Mouse (Mus musculus): ENCODE data around the gene Guca1a. TPM values are rescaled to one million over a fixed set of nuclear protein-coding genes. Genes with fewer than 3 reads are reported as not detected.

Gene Guca1a
- polyA plus RNA-seq, 1 experiment from 2014 or later = 1.1 TPM

DNA sequence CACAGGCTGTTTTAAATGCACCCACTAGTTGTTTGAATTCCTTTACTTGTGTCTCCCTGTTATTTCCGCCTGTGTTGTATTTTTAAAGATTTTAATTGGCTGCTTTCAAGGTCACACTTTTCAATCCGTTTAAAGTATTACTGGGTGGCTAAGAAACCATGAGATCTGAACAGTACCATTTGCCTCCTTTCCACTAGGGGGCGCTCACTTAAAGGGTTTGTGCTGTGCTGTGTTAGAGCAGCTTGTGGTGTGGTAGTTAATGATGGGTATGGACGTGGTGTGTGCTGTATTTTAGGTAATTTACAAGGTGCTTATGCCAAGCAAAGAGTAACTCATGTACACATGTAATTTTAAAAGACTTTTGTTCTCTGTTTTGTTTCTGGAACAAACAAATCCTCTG, 28.9 kb downstream of the Guca1a start:
- ATAC-seq (ENCODE audit: low FRiP score, low read depth) = no peak
- H3K4me1 ChIP-seq = peaks cover 6% of the 10 kb centered on the region; the same call in 1 of the 2 replicates
- no peaks in the 10 kb centered on the region for H3K9me3 ChIP-seq
- no peaks in the 10 kb centered on the region for H3K27me3 ChIP-seq (replicated peaks)
- peaks cover 43% of the 10 kb centered on the region for H3K36me3 ChIP-seq
- H3K4me3 ChIP-seq = no peak overlapping the region
- H3K9ac ChIP-seq = no peak overlapping the region
- no peak overlapping the region for H3K27ac ChIP-seq
- no peak overlapping the region for H3K4me2 ChIP-seq (replicated peaks)
- 19% methylated on average over 4 of the region's 4 CpGs for WGBS

DNA sequence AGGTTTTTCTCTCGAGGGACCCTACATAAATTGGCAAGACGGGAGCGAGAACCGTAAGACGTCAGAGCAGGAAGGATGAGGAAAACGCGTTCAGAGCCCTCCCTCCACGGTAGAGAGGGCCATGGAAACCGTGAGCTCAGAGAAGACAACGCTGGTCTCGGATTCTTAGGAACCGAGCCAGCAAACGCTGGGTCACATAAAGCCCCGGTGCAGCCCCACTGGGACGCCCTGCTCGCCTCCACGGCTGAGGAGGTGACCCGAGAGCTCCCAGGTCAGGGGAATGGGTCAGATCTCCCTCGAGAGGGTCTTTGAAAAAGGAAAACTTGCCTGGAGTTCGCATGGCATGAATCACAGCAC, 31.3 kb downstream of the Guca1a start:
- WGBS = 2% methylated on average over 20 of the region's 20 CpGs
- no peak overlapping the region for H3K27ac ChIP-seq
- peak; percentile 52 for ATAC-seq (ENCODE audit: low FRiP score, low read depth)
- H3K4me1 ChIP-seq = peaks cover 6% of the 10 kb centered on the region; the same call in 1 of the 2 replicates
- H3K4me3 ChIP-seq = peak overlapping the region; percentile 71
- 0 out of 2 replicates have a peak, but pooled peaks cover 7% of the 10 kb centered on the region for H3K27me3 ChIP-seq (replicated peaks)
- peak overlapping the region; percentile 84 for H3K4me2 ChIP-seq (replicated peaks)
- no peaks in the 10 kb centered on the region for H3K9me3 ChIP-seq
- peaks cover 20% of the 10 kb centered on the region for H3K36me3 ChIP-seq
- H3K9ac ChIP-seq = peak overlapping the region; percentile 67

DNA sequence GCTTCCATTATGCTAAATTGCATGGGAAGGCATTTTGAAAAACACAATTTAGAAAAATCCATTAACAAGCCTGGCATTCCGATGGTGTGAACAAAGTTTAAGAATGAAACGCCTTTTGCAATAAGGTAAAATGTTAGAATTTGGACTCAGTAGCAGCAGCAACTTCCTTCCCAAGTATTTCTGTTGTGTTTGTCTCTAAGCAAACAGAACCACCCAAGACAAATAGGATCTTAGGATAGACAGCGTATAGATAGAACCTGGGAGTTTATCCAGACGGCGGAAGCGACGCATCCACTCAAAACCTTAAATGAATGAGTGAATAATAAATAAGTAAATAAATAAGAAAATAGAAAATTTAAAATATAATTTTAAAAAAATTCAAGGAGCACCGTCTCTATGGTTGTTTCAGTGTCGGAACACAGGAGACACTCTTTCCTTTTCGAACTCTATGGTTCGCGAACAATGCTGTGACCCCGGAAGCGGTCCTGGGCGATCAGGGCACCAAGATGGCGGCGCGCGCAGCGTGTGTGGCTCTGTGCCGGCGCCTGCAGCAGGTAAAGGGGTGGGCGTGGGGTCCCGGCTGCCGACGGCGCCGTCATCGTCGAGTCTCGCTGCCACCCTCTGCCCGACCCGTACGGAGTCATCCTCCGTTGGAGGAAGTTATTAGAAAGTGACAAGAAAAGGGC, 31.8 kb downstream of the Guca1a start, which contains the start of gene Mrps10:
Gene Mrps10 (plus strand): TSS at position 487 of the 686 bp plus-strand sequence.
- ATAC-seq (ENCODE audit: low FRiP score, low read depth) = peak; percentile 92
- Histone ChIP-seq H3K4me1 (peaks cover 6% of the 10 kb centered on the region; the same call in 1 of the 2 replicates), H3K9me3 (no peaks in the 10 kb centered on the region), H3K4me3 (peak within 1 kb of the TSS; percentile 71), H3K27me3 (replicated peaks) (0 out of 2 replicates have a peak, but pooled peaks cover 7% of the 10 kb centered on the region), H3K9ac (peak within 1 kb of the TSS; percentile 67), H3K4me2 (replicated peaks) (peak within 1 kb of the TSS; percentile 84), H3K36me3 (peaks cover 15% of the 10 kb centered on the region), H3K27ac (no peak within 1 kb of the TSS)
- 5% methylated on average over 35 of the region's 35 CpGs for WGBS

DNA sequence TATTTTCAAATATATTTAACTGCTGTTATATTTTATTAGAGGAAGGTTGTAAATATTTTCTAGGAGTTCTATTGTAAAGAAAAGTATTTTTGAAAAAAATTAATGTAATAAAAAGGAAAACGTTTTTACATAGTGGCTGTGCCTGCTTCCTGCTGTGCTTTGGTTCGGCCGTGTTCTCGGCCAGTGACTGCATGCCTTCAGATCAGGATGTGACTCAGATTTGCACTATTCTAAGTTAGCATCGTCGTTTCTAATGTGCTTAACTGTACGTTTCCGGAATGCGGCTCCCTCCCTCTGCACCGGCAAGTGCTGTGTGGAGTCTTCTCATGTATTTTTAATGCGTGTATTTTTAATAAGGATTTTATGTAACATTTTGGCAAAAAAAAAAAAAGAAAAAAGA, 39.0 kb downstream of the Guca1a start:
- Histone ChIP-seq H3K36me3 (peaks cover 27% of the 10 kb centered on the region), H3K9me3 (no peaks in the 10 kb centered on the region), H3K9ac (no peak overlapping the region), H3K4me1 (no peaks in the 10 kb centered on the region), H3K27me3 (replicated peaks) (0 out of 2 replicates have a peak, but pooled peaks cover 6% of the 10 kb centered on the region), H3K4me2 (replicated peaks) (no peak overlapping the region), H3K27ac (no peak overlapping the region), H3K4me3 (no peak overlapping the region)
- 85% methylated on average over 11 of the region's 11 CpGs for WGBS
- ATAC-seq (ENCODE audit: low FRiP score, low read depth) = no peak

DNA sequence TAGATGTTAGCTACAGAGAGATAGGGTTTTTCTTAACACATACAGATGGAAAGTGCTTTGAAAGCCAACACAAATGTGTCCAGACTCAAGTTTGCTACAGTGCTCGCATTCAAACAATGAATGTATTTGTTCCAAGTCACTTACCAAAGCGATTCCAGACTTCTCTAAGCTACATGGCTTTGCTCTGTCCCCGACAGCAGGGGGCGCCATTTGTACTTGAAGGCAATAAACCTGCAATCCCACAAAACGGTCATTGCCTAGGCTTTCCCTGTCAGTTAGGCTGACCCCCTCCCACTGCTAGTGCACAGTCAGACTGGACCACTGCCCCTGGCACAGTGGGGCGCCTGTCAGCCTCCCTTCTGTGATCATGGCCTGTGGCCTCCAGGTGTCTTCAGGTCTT, 40.4 kb downstream of the Guca1a start:
- Histone ChIP-seq H3K9ac (no peak overlapping the region), H3K27ac (no peak overlapping the region), H3K36me3 (peaks cover 39% of the 10 kb centered on the region), H3K9me3 (no peaks in the 10 kb centered on the region), H3K27me3 (replicated peaks) (no peaks in the 10 kb centered on the region), H3K4me3 (no peak overlapping the region), H3K4me1 (no peaks in the 10 kb centered on the region), H3K4me2 (replicated peaks) (no peak overlapping the region)
- ATAC-seq (ENCODE audit: low FRiP score, low read depth) = no peak
- WGBS = 32% methylated on average over 6 of the region's 6 CpGs

DNA sequence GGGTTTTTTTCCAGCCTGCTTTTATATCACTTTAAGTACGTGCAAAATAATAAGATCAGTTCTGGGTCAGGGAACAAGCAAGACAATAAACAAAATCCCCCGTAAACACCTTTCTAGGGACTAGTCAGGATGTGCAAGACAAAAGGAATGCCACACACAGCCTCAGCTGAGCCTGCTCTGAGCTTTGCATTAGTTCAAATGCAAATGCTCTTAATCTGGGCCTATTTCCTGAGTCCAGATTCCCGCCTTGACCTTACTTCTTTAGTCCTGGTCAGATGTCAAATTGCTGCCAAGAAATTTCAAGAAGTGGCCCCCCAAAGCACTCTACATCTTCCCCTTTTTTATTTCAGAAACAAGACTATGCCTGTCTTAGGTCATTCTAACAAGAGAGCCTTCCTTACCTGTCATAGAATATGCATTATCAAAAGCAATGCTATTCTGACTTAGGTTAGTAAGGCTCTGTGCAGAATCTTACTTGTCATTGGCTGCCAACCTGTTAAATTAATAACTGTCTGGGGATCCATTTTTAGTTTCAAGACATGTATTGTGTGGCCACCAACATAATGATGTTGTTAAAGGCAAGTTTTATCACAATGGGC, 50.6 kb downstream of the Guca1a start:
- WGBS = 89% methylated on average over 3 of the region's 3 CpGs
- peaks cover 27% of the 10 kb centered on the region for H3K9me3 ChIP-seq
- no peak for ATAC-seq (ENCODE audit: low FRiP score, low read depth)

More for the DNA sequence above, 50.6 kb downstream of the Guca1a start:
- Histone ChIP-seq H3K9ac (no peak overlapping the region), H3K4me1 (no peaks in the 10 kb centered on the region), H3K27me3 (replicated peaks) (no peaks in the 10 kb centered on the region), H3K4me2 (replicated peaks) (no peak overlapping the region), H3K27ac (no peak overlapping the region), H3K4me3 (no peak overlapping the region), H3K36me3 (peaks cover 98% of the 10 kb centered on the region)

Other genes starting within 250 kb of the Guca1a start
- gene Mrps10, start 31.7 kb downstream of the Guca1a start, polyA plus RNA-seq (2016; fragmentation: Nextera tagmentation; extraction: Ambion mirVana) = 75.3 and 78.5 TPM in 2 replicates
- 0.75 and 0.85 TPM in 2 replicates for gene Guca1b, start 15.2 kb downstream of the Guca1a start, polyA plus RNA-seq (2016; fragmentation: Nextera tagmentation; extraction: Ambion mirVana)
- 0.14 and 0.32 TPM in 2 replicates for gene AI661453, start 36.0 kb upstream of the Guca1a start, polyA plus RNA-seq (2016; fragmentation: Nextera tagmentation; extraction: Ambion mirVana)
- gene 1700001C19Rik, start 36.8 kb upstream of the Guca1a start, polyA plus RNA-seq (2016; fragmentation: Nextera tagmentation; extraction: Ambion mirVana) = 0.37 and 0.68 TPM in 2 replicates
- 28.7 and 30.3 TPM in 2 replicates for gene Taf8, start 101.7 kb upstream of the Guca1a start, polyA plus RNA-seq (2016; fragmentation: Nextera tagmentation; extraction: Ambion mirVana)
- 146 and 152 TPM in 2 replicates for gene Ccnd3, start 104.5 kb upstream of the Guca1a start, polyA plus RNA-seq (2016; fragmentation: Nextera tagmentation; extraction: Ambion mirVana)
- 32.5 and 35.9 TPM in 2 replicates for gene Bysl, start 210.9 kb upstream of the Guca1a start, polyA plus RNA-seq (2016; fragmentation: Nextera tagmentation; extraction: Ambion mirVana)
- gene Med20, start 211.0 kb upstream of the Guca1a start, polyA plus RNA-seq (2016; fragmentation: Nextera tagmentation; extraction: Ambion mirVana) = 39.7 and 41.6 TPM in 2 replicates
- gene Gm20517, start 211.0 kb upstream of the Guca1a start, polyA plus RNA-seq (2016; fragmentation: Nextera tagmentation; extraction: Ambion mirVana) = 2.0 and 2.4 TPM in 2 replicates
- 10.4 and 12.5 TPM in 2 replicates for gene Usp49, start 230.1 kb upstream of the Guca1a start, polyA plus RNA-seq (2016; fragmentation: Nextera tagmentation; extraction: Ambion mirVana)

All from neural tube, embryonic 12.5 days (tissue).